In the genomic region with DNA sequence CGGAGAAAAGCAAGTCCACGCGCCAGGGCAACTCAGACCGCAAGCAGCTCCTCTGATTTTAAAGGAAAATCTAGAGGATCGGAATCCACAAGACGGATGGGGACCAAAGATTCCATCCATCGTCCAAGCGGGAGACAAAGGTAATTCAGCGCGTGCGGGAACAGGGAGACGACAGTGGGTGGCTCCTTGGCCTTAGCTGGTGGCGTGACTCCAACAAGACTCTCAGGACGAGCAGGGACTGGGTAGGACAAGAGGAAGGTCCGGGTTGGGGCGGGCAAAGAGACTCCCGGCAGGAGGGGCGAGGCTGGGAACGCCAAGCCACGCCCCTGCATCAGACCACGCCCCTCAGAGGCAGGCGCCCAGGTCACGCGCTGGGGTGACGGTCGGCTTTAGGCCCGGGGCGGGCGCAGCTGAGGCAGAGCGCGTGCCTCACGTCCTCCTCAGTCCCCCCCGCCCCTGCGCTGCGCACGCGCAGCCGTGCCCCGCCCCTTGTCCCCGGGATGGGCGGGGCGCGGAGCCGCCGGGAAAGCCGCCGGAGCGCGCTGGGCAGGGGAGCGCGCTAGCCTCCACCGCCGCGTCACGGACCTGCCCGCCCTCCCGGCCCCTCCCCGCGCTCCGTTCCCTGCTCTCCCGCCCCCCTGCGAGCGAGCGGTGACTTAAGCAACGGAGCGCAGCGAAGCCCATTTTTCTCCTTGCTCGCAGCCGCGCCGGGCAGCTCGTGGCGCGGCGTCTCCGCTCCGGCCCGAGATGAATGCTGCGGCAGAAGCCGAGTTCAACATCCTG, we compare ENCODE assay signal across 1 mouse cellular context.
TF ChIP-seq lines count a peak whose summit lies in the region.

No protein-coding gene starts in this region.

TF ChIP-seq in CH12.LX, 34 proteins besides CTCF, POLR2A, EP300 and RAD21 (continued from another document):
- TF ChIP-seq CHD2 (IDR thresholded peaks at IDR 0.05; ENCODE audit: low read length) (no peak), NRF1 (IDR thresholded peaks at IDR 0.05; ENCODE audit: low read depth, low read length) (peak; percentile 92), POLR2AphosphoS2 (IDR thresholded peaks at IDR 0.05; ENCODE audit: low read depth, low read length) (no peak; the same call in 1 of the 2 replicates), ZC3H11A (IDR thresholded peaks at IDR 0.05; ENCODE audit: low read depth, low read length) (no peak), MAX (IDR thresholded peaks at IDR 0.05; ENCODE audit: low read length) (peak; percentile 32; the same call in 1 of the 2 replicates), JUND (conservative IDR thresholded peaks at IDR 0.05; ENCODE audit: low read depth, low read length) (no peak), ETS1 (conservative IDR thresholded peaks at IDR 0.05; ENCODE audit: low read depth, low read length) (peak; percentile 59), MAFK (IDR thresholded peaks at IDR 0.05; ENCODE audit: insufficient replicate concordance, low read length) (no peak), ZKSCAN1 (IDR thresholded peaks at IDR 0.05; ENCODE audit: borderline replicate concordance, low read depth, low read length) (no peak), SMC3 (IDR thresholded peaks at IDR 0.05; ENCODE audit: low read depth, low read length) (no peak), JUN (IDR thresholded peaks at IDR 0.05; ENCODE audit: insufficient read depth, low read depth, low read length) (no peak), HCFC1 (IDR thresholded peaks at IDR 0.05; ENCODE audit: low read depth, low read length) (peak; percentile 41; the same call in 1 of the 2 replicates), ZMIZ1 (IDR thresholded peaks at IDR 0.05; ENCODE audit: low read depth, low read length) (peak; percentile 46), GABPA (IDR thresholded peaks at IDR 0.05; ENCODE audit: insufficient replicate concordance, low read depth, low read length) (no peak), ELF1 (IDR thresholded peaks at IDR 0.05; ENCODE audit: low read depth, low read length) (no peak; the same call in 1 of the 2 replicates), E2F4 (IDR thresholded peaks at IDR 0.05; ENCODE audit: insufficient replicate concordance, low read depth, low read length) (no peak), CHD1 (IDR thresholded peaks at IDR 0.05; ENCODE audit: low read depth, low read length) (no peak), ZNF384 (IDR thresholded peaks at IDR 0.05; ENCODE audit: low read depth, low read length) (no peak), RCOR1 (conservative IDR thresholded peaks at IDR 0.05; ENCODE audit: low read depth, low read length) (no peak), MAZ (IDR thresholded peaks at IDR 0.05; ENCODE audit: low read depth, low read length) (no peak)
TF ChIP-seq in CH12.LX: peak in this region for 14.
